1 mouse cellular context compared by ENCODE assay signal in genomic region chr7:13023928-13024731, GRCm38 (mm10).
TF ChIP-seq lines count a peak whose summit lies in the region.

No protein-coding gene starts in this region.

TF ChIP-seq in MEL, 35 proteins besides CTCF, POLR2A, EP300 and RAD21 (continued from another document):
- TF ChIP-seq ZKSCAN1 (IDR thresholded peaks at IDR 0.05; ENCODE audit: low read depth, low read length) (no peak), TBP (IDR thresholded peaks at IDR 0.05; ENCODE audit: low read depth, low read length) (peak; percentile 36; the same call in 1 of the 2 replicates), CHD2 (IDR thresholded peaks at IDR 0.05; ENCODE audit: low read length) (no peak), TAL1 (IDR thresholded peaks at IDR 0.05; ENCODE audit: low read length) (no peak), CHD1 (IDR thresholded peaks at IDR 0.05; ENCODE audit: low read depth, low read length) (no peak), E2F4 (IDR thresholded peaks at IDR 0.05; ENCODE audit: borderline replicate concordance, low read depth, low read length) (no peak; the same call in 1 of the 2 replicates), MAZ (IDR thresholded peaks at IDR 0.05; ENCODE audit: low read depth, low read length) (peak; percentile 58; the same call in 1 of the 2 replicates), USF1 (IDR thresholded peaks at IDR 0.05; ENCODE audit: low read depth, low read length) (no peak), MEF2A (IDR thresholded peaks at IDR 0.05; ENCODE audit: extremely low read depth, insufficient replicate concordance, low read depth, low read length, poor library complexity, severe bottlenecking) (no peak), ZMIZ1 (IDR thresholded peaks at IDR 0.05; ENCODE audit: low read depth, low read length) (peak; percentile 96), ETS1 (IDR thresholded peaks at IDR 0.05; ENCODE audit: low read depth, low read length) (no peak), RCOR1 (IDR thresholded peaks at IDR 0.05; ENCODE audit: low read depth, low read length) (no peak), TCF12 (IDR thresholded peaks at IDR 0.05; ENCODE audit: low read depth, low read length) (no peak), MYB (IDR thresholded peaks at IDR 0.05; ENCODE audit: low read depth, low read length) (peak; percentile 69; the same call in 1 of the 2 replicates), USF2 (IDR thresholded peaks at IDR 0.05; ENCODE audit: borderline replicate concordance in 1 of 2, insufficient read depth in 1 of 2, low read depth in 1 of 2, low read length in 2 of 2) (no peak), NRF1 (IDR thresholded peaks at IDR 0.05; ENCODE audit: insufficient read depth, low read depth, low read length, poor library complexity, severe bottlenecking) (peak; percentile 85), ZC3H11A (IDR thresholded peaks at IDR 0.05; ENCODE audit: low read depth, low read length) (no peak), MXI1 (IDR thresholded peaks at IDR 0.05; ENCODE audit: low read depth, low read length) (peak; percentile 57; the same call in 1 of the 2 replicates), MYC (IDR thresholded peaks at IDR 0.05; ENCODE audit: low read depth, low read length) (peak; percentile 70), MAFK (IDR thresholded peaks at IDR 0.05; ENCODE audit: borderline replicate concordance, low read depth, low read length) (no peak), ELF1 (IDR thresholded peaks at IDR 0.05; ENCODE audit: low read depth, low read length) (0 out of 2 replicates have a peak, but pooled peaks have one; percentile 22), GATA1 (IDR thresholded peaks at IDR 0.05; ENCODE audit: low read depth, low read length) (no peak), POLR2AphosphoS2 (IDR thresholded peaks at IDR 0.05; ENCODE audit: low read length) (peak; percentile 95), JUND (IDR thresholded peaks at IDR 0.05; ENCODE audit: low read depth, low read length) (no peak), SMC3 (IDR thresholded peaks at IDR 0.05; ENCODE audit: low read depth, low read length) (no peak), BHLHE40 (IDR thresholded peaks at IDR 0.05; ENCODE audit: borderline replicate concordance, low read depth, low read length) (no peak), HCFC1 (IDR thresholded peaks at IDR 0.05; ENCODE audit: low read depth, low read length) (peak; percentile 71)
